Mouse (Mus musculus) liver, postnatal 0 days (tissue): ENCODE data around the gene Trex2.

Experiments used
- CTCF ChIP-seq: sonication (generic); IDR thresholded peaks from 2 replicates; pipeline ENCODE4 v1.5.1; 2016; ENCODE audit warnings: antibody characterized with exemption, low read depth
- EP300 ChIP-seq: IDR thresholded peaks from 2 replicates; pipeline ENCODE4 v1.6.1; 2016; ENCODE audit warnings: antibody characterized with exemption, low read depth, mild to moderate bottlenecking

- TF ChIP-seq CTCF (peak; percentile 46), EP300 (no peak)
These were observed 5.1 kb downstream of the Trex2 start for GRCm38 (mm10) chrX:73430036-73430435.
